Mouse (Mus musculus): ENCODE data around the gene Lrp5.

The Lrp5 gene

GRCm38 (mm10) chr19:3556169-3556827, 130.1 kb downstream of the Lrp5 start:
- DNase-seq (ENCODE audit: low spot score): no peak

GRCm38 (mm10) chr19:3554785-3555184, 131.6 kb downstream of the Lrp5 start:
- no peak for DNase-seq (ENCODE audit: low spot score)

- DNase-seq (ENCODE audit: low spot score): no peak
These were observed 134.7 kb downstream of the Lrp5 start for GRCm38 (mm10) chr19:3551573-3552159.

GRCm38 (mm10) chr19:3550101-3550500, 136.3 kb downstream of the Lrp5 start:
- DNase-seq (ENCODE audit: low spot score): no peak

GRCm38 (mm10) chr19:3549263-3549662, 137.1 kb downstream of the Lrp5 start:
- no peak for DNase-seq (ENCODE audit: low spot score)

GRCm38 (mm10) chr19:3548311-3548710, 138.1 kb downstream of the Lrp5 start:
- no peak for DNase-seq (ENCODE audit: low spot score)

- no peak for DNase-seq (ENCODE audit: low spot score)
These were observed 141.4 kb downstream of the Lrp5 start for GRCm38 (mm10) chr19:3544995-3545394.

- no peak for DNase-seq (ENCODE audit: low spot score)
These were observed 143.8 kb downstream of the Lrp5 start for GRCm38 (mm10) chr19:3542591-3542990.

GRCm38 (mm10) chr19:3540997-3541396, 145.4 kb downstream of the Lrp5 start:
- no peak for DNase-seq (ENCODE audit: low spot score)

- DNase-seq (ENCODE audit: low spot score): no peak
These were observed 146.1 kb downstream of the Lrp5 start for GRCm38 (mm10) chr19:3540254-3540653.

- no peak for DNase-seq (ENCODE audit: low spot score)
These were observed 146.9 kb downstream of the Lrp5 start for GRCm38 (mm10) chr19:3539456-3539855.

- DNase-seq (ENCODE audit: low spot score): no peak
These were observed 148.7 kb downstream of the Lrp5 start for GRCm38 (mm10) chr19:3537658-3538057.

- DNase-seq (ENCODE audit: low spot score): no peak
These were observed 151.4 kb downstream of the Lrp5 start for GRCm38 (mm10) chr19:3534945-3535344.
